Mouse (Mus musculus) lung, postnatal 0 days (tissue): ENCODE measurements around the gene Nol7. TPM values are rescaled to one million over a fixed set of nuclear protein-coding genes. Genes with fewer than 3 reads are reported as not detected.

ENCODE experiments used
- ATAC-seq: fragments of 200-750 bp; cut with Nextera tagmentation; 2 replicates; pipeline ENCODE4 v1.8.0; 2017; ENCODE audit warnings: moderate library complexity
- DNase-seq: peaks from one replicate; pipeline ENCODE4 v3.0.0-alpha.2; 2016; ENCODE audit warnings: low spot score
- H3K27ac ChIP-seq: fragments of 300-500 bp; sonication (generic); 2 replicates; pipeline ENCODE4 v1.5.1; 2014; ENCODE audit warnings: antibody characterized with exemption, mild to moderate bottlenecking, low read length, mixed read lengths
- H3K27me3 ChIP-seq: fragments of 300-500 bp; sonication (generic); replicated peaks from 2 replicates; pipeline ENCODE4 v1.6.1; 2014; ENCODE audit warnings: low read length, mixed read lengths; ENCODE audit not compliant: insufficient read depth
- H3K36me3 ChIP-seq: fragments of 300-500 bp; sonication (generic); 2 replicates; pipeline ENCODE4 v1.6.1; 2014; ENCODE audit warnings: low read length, mixed read lengths; ENCODE audit not compliant: insufficient read depth
- H3K4me1 ChIP-seq: fragments of 300-500 bp; sonication (generic); 2 replicates; pipeline ENCODE4 v1.6.1; 2014; ENCODE audit warnings: antibody characterized with exemption, low read depth, low read length, mixed read lengths; ENCODE audit not compliant: insufficient read depth
- H3K4me2 ChIP-seq: fragments of 300-500 bp; sonication (generic); replicated peaks from 2 replicates; pipeline ENCODE4 v1.6.1; 2014; ENCODE audit warnings: low read depth, mild to moderate bottlenecking, low read length, moderate library complexity, mixed read lengths
- H3K4me3 ChIP-seq: fragments of 300-500 bp; sonication (generic); 2 replicates; pipeline ENCODE4 v1.5.1; 2014; ENCODE audit warnings: low read depth, low read length
- H3K9ac ChIP-seq: fragments of 300-500 bp; sonication (generic); replicated peaks from 2 replicates; pipeline ENCODE4 v1.6.1; 2014; ENCODE audit warnings: low read depth, mild to moderate bottlenecking
- H3K9me3 ChIP-seq: fragments of 300-500 bp; sonication (generic); 2 replicates; pipeline ENCODE4 v1.6.1; 2016; ENCODE audit warnings: low read length, mixed read lengths
- CTCF ChIP-seq: IDR thresholded peaks from 2 replicates; pipeline ENCODE4 v1.5.1; 2016; ENCODE audit warnings: antibody characterized with exemption, mild to moderate bottlenecking
- EP300 ChIP-seq: IDR thresholded peaks from 2 replicates; pipeline ENCODE4 v1.6.1; 2016; ENCODE audit warnings: antibody characterized with exemption, mild to moderate bottlenecking, control low read depth
- WGBS: fragments of 180-500 bp; shearing (Covaris S2); extraction: QIAGEN DNeasy Blood & Tissue Kit; methylation state at CpG from one replicate; pipeline ENCODE4 v1.1.7; 2014; 5-methylcytosine and 5-hydroxymethylcytosine counted together
- polyA plus RNA-seq: library from polyadenylated mRNA; unstranded; fragments of >200 nt; fragmentation: Nextera tagmentation; extraction: Ambion mirVana; gene quantifications from 2 replicates; pipeline ENCODE4 v1.2.1, GENCODE M21; 2015

Gene Nol7
- polyA plus RNA-seq, 1 experiment from 2014 or later: 95.7 TPM

DNA sequence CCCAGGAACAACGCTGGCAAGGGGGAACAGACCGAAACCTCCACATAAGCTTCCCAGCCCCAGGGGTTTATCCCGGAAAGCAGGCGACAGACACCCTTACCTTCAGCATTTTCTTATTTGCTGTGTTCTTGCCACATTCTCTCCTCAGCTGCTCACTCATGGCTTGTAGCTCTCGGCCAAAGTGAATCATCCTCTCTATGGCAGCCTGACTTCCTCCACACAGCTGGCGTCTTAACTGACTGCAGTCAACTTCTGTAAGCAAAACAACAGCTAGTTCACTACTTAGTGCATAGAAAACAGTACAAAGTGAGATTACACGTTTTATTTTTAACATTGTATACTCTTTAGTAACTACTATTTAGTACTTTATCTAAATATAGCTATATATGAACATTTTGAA is 14.1 kb downstream of the Nol7 start:
- no peak overlapping the region for H3K4me2 ChIP-seq
- H3K27ac ChIP-seq: no peak overlapping the region
- no peaks in the 10 kb centered on the region for H3K9me3 ChIP-seq
- no peaks in the 10 kb centered on the region for H3K27me3 ChIP-seq
- WGBS: 86% methylated on average over 7 of the region's 7 CpGs
- DNase-seq: no peak
- no peak for ATAC-seq
- no peak overlapping the region for H3K9ac ChIP-seq
- TF ChIP-seq CTCF (no peak), EP300 (no peak)
- H3K36me3 ChIP-seq: peaks cover 38% of the 10 kb centered on the region
- no peak overlapping the region for H3K4me3 ChIP-seq
- no peaks in the 10 kb centered on the region for H3K4me1 ChIP-seq

DNA sequence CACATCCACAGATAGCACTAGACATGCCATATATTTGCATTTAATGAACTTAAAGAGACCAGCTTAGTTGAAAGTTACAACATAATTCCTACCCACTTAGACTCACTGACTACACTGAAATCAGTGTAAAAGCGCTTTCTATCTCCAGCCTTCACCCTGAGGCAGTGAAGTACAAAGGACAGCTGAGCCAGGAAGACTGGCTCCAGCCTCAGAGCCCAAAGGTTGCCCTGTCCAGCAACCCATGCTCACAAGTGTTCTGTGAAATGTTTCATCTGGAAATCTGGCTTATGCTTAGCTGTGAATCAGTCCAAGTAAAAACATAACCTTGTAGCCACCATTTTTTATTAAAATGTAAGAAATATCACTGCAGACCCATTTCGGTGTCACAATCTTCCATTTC is 15.4 kb downstream of the Nol7 start:
- no peak for ATAC-seq
- no peak overlapping the region for H3K27ac ChIP-seq
- H3K4me2 ChIP-seq: no peak overlapping the region
- no peak overlapping the region for H3K9ac ChIP-seq
- no peaks in the 10 kb centered on the region for H3K27me3 ChIP-seq
- 89% methylated on average over 2 of the region's 2 CpGs for WGBS
- TF ChIP-seq EP300 (no peak), CTCF (no peak)
- H3K4me3 ChIP-seq: no peak overlapping the region
- no peaks in the 10 kb centered on the region for H3K4me1 ChIP-seq
- H3K36me3 ChIP-seq: peaks cover 37% of the 10 kb centered on the region
- DNase-seq: no peak
- no peaks in the 10 kb centered on the region for H3K9me3 ChIP-seq

DNA sequence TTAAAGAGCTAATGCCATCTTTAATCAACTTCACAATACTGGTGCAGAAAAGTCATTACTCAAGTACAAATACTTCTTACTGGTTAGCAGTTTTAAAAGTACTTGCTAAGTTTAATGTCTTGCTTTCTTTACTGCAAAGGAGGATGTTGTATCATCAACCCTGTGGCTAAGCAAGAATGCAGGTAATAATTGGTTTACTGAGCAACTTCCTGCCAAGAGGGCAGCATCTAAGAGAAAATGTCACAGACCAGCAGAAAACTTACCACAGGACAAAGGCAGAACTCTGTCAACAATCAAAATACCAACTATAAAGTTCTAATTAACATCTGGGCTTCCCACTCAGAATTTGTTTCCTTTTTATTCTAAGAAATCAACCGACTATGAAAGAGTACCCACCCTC is 17.1 kb downstream of the Nol7 start:
- H3K27me3 ChIP-seq: no peaks in the 10 kb centered on the region
- H3K27ac ChIP-seq: no peak overlapping the region
- no peak overlapping the region for H3K4me3 ChIP-seq
- no peak overlapping the region for H3K4me2 ChIP-seq
- DNase-seq (no peak), ATAC-seq (no peak)
- 74% methylated on average over 1 of the region's 1 CpGs for WGBS
- no peaks in the 10 kb centered on the region for H3K9me3 ChIP-seq
- peaks cover 37% of the 10 kb centered on the region for H3K36me3 ChIP-seq
- TF ChIP-seq CTCF (no peak), EP300 (no peak)
- no peak overlapping the region for H3K9ac ChIP-seq
- H3K4me1 ChIP-seq: no peaks in the 10 kb centered on the region

DNA sequence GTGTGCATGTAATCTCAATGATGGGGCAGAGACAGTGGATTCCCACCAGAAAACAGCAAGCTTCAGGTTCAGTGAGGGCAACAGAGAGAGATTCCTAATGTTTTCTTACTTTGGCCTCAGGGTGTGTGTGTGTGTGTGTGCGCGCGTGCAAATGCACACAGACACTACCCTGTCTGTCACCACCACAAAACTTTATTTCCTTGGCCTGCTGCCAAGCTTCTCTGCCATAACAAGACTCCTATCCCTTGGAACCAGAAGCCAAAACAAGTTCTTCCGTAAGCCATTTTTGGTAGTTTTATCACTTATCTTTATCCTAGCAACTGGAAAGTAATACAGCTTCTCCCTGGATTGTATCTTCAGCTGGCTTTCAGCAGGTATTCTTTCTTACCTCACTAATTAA is 30.2 kb downstream of the Nol7 start:
- H3K4me1 ChIP-seq: no peaks in the 10 kb centered on the region
- DNase-seq (no peak), ATAC-seq (no peak)
- H3K27me3 ChIP-seq: no peaks in the 10 kb centered on the region
- H3K9ac ChIP-seq: no peak overlapping the region
- H3K36me3 ChIP-seq: peaks cover 8% of the 10 kb centered on the region; the same call in 1 of the 2 replicates
- 74% methylated on average over 4 of the region's 4 CpGs for WGBS
- no peak overlapping the region for H3K4me2 ChIP-seq
- H3K4me3 ChIP-seq: no peak overlapping the region
- no peaks in the 10 kb centered on the region for H3K9me3 ChIP-seq
- H3K27ac ChIP-seq: no peak overlapping the region
- TF ChIP-seq CTCF (no peak), EP300 (no peak)

DNA sequence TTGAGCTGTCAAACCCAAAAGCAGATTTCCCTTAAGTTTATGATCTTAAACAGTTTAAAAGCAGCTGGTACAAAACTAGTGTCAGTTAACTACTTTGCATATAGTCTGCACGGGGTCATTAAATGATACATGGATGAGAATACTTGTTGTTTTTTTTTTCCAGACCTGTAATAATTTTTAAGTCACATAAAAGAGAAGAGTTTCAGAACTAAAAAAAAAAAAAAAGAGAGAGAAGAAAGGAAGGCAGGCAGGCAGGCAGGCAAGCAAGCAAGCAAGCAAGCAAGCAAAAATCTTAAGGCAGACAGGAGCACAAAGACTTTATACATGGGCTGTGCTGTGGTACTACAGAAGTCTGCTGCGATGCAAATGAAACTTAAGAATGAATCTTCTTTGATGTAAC is 35.2 kb downstream of the Nol7 start:
- no peak for ATAC-seq
- H3K4me2 ChIP-seq: no peak overlapping the region
- no peak overlapping the region for H3K4me3 ChIP-seq
- WGBS: 79% methylated on average over 2 of the region's 2 CpGs
- no peak for DNase-seq
- TF ChIP-seq EP300 (no peak), CTCF (no peak)
- H3K4me1 ChIP-seq: no peaks in the 10 kb centered on the region
- no peak overlapping the region for H3K9ac ChIP-seq
- no peak overlapping the region for H3K27ac ChIP-seq
- H3K36me3 ChIP-seq: peaks cover 2% of the 10 kb centered on the region; the same call in 1 of the 2 replicates
- no peaks in the 10 kb centered on the region for H3K27me3 ChIP-seq
- no peaks in the 10 kb centered on the region for H3K9me3 ChIP-seq

DNA sequence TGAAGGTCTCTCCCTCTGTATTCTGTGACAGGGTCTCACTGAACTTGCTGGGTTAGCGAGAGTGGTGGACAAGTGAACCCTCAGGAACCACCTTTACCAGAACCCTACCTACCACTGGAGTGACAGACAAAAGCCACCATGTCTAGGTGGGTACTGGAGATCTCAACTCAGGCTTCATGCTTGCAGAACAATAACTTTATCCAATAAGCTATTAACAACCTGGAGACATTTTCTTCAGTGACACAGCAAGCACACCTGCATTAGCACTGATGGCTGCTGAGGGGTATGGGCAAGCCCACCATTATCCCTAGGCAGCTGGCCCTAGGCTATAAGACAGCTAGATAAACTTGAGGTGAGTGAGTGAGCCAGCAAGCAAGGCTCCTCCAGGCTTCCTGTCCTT is 42.2 kb downstream of the Nol7 start:
- Histone ChIP-seq H3K36me3 (no peaks in the 10 kb centered on the region), H3K4me2 (no peak overlapping the region), H3K4me1 (no peaks in the 10 kb centered on the region), H3K9me3 (no peaks in the 10 kb centered on the region), H3K4me3 (no peak overlapping the region), H3K27me3 (no peaks in the 10 kb centered on the region), H3K27ac (no peak overlapping the region), H3K9ac (no peak overlapping the region)
- DNase-seq (no peak), ATAC-seq (no peak)
- no peak for TF ChIP-seq EP300
- WGBS: 84% methylated on average over 1 of the region's 1 CpGs

DNA sequence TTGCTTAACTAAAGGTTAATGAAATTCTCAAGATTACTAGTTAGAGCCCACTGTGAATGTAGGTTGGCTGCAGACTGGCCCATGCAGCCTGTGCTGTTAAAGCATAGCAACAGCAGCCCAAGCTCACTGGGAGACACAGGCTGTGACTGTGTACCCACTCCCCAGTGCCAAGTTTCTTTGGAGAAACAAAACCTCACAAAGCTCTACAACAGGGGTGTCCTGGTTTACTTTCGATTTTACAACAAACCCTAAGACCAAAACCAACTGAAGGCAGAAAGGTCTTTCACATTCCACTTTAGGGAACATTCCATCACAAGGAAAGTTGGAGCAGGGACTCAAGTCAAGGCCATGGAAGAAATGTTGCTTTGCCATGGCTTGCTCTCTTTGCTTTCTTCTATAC is 44.4 kb downstream of the Nol7 start:
- H3K9ac ChIP-seq: no peak overlapping the region
- no peak overlapping the region for H3K4me2 ChIP-seq
- no peaks in the 10 kb centered on the region for H3K27me3 ChIP-seq
- H3K36me3 ChIP-seq: no peaks in the 10 kb centered on the region
- H3K9me3 ChIP-seq: no peaks in the 10 kb centered on the region
- peaks cover 4% of the 10 kb centered on the region; the same call in 1 of the 2 replicates for H3K4me1 ChIP-seq
- H3K27ac ChIP-seq: no peak overlapping the region
- DNase-seq: no peak
- ATAC-seq: no peak
- TF ChIP-seq EP300 (no peak), CTCF (no peak)
- H3K4me3 ChIP-seq: no peak overlapping the region
- 81% methylated on average over 1 of the region's 1 CpGs for WGBS
